ENCODE assay signal across 8 mouse cellular contexts in genomic region chr10:127522088-127522581, GRCm38 (mm10). TPM values are rescaled to one million over a fixed set of nuclear protein-coding genes. Genes with fewer than 3 reads are reported as not detected.
DNase-seq lines count a peak whose midpoint lies in the region; ATAC-seq lines count a peak whose summit lies in the region.

Gene Shmt2 (minus strand): TSS chr10:127522444.

- DNase-seq in T-cell, adult 2 months (ENCODE audit: low spot score): peak; percentile 76
- DNase-seq in cerebellum, postnatal 14 days: peak; percentile 92 to 93
- DNase-seq in frontal cortex, postnatal 14 days (ENCODE audit: low spot score in 2 of 2): peak; percentile 73 to 81
- peak; percentile 79 to 90 for DNase-seq in layer of hippocampus, postnatal 10 days (ENCODE audit: low spot score in 2 of 2)
- DNase-seq in lung, postnatal 10 days: peak; percentile 90
- peak; percentile 77 for DNase-seq in ovary, postnatal 36 days (ENCODE audit: low spot score)
- DNase-seq in thymus, postnatal 14 days: peak; percentile 88

- peaks cover 18% of the 10 kb centered on the region; the same call in 1 of the 2 replicates for H3K36me3 ChIP-seq in hindbrain, embryonic 12.5 days

- peak within 1 kb of the TSS; percentile 74 for H3K4me2 ChIP-seq in hindbrain, embryonic 12.5 days (replicated peaks)

- under 1% methylated on average over 21 of the region's 21 CpGs for WGBS in hindbrain, embryonic 12.5 days

- peak within 1 kb of the TSS; percentile 52 for H3K9ac ChIP-seq in hindbrain, embryonic 12.5 days

- H3K4me1 ChIP-seq in hindbrain, embryonic 12.5 days: peaks cover 54% of the 10 kb centered on the region

- peak within 1 kb of the TSS; percentile 45 for H3K4me3 ChIP-seq in hindbrain, embryonic 12.5 days

- peak; percentile 46 for ATAC-seq in hindbrain, embryonic 12.5 days (ENCODE audit: low FRiP score)

- no peaks in the 10 kb centered on the region for H3K9me3 ChIP-seq in hindbrain, embryonic 12.5 days (replicated peaks)

- H3K27me3 ChIP-seq in hindbrain, embryonic 12.5 days: peaks cover 55% of the 10 kb centered on the region

- no peak within 1 kb of the TSS for H3K27ac ChIP-seq in hindbrain, embryonic 12.5 days

RNA-seq across cellular contexts. Expression of gene Shmt2, which starts in this region (rescaled TPM):
- polyA plus RNA-seq in hindbrain, embryonic 12.5 days (2016; fragmentation: Nextera tagmentation; extraction: Ambion mirVana): 67.1 and 67.5 TPM in 2 replicates
- 10 to 100 TPM; 36.2 to 36.3 TPM for total RNA-seq in layer of hippocampus, postnatal 10 days (2021)
